Mouse (Mus musculus) bone marrow macrophage, adult 2 months (primary cell): ENCODE results near the gene Ccdc117.

Source experiments
- CTCF ChIP-seq: IDR thresholded peaks from 2 replicates; pipeline ENCODE4 v1.5.1; 2012; ENCODE audit warnings: low read depth, mild to moderate bottlenecking, low read length, moderate library complexity
- POLR2A ChIP-seq: IDR thresholded peaks from 2 replicates; pipeline ENCODE4 v1.6.1; 2012; ENCODE audit warnings: mild to moderate bottlenecking, low read depth, low read length, borderline replicate concordance

GRCm38 (mm10) chr11:5525418-5525817 lies 16.6 kb downstream of the Ccdc117 start:
- no peak for TF ChIP-seq POLR2A
- no peak for TF ChIP-seq CTCF
